Mouse (Mus musculus): Measurements from ENCODE around the gene Gm36028. TPM values are rescaled to one million over a fixed set of nuclear protein-coding genes. Genes with fewer than 3 reads are reported as not detected.

Gene Gm36028
- total RNA-seq (2017) = 0.64 TPM in 1 of 2 replicates, not detected in the other

GRCm38 (mm10) chr16:37861029-37861428, at the start of gene Gm36028:
Gm36028 (minus strand) TSS chr16:37861146.
- no peak for ATAC-seq (replicated peaks; ENCODE audit: low read depth, poor library complexity, severe bottlenecking)

- no peak for ATAC-seq (replicated peaks; ENCODE audit: low read depth, poor library complexity, severe bottlenecking)
These were observed 45.5 kb upstream of the Gm36028 start for GRCm38 (mm10) chr16:37906456-37906855.

- no peak for ATAC-seq (replicated peaks; ENCODE audit: low read depth, poor library complexity, severe bottlenecking)
These were observed 40.4 kb upstream of the Gm36028 start for GRCm38 (mm10) chr16:37901318-37901717.

- ATAC-seq (replicated peaks; ENCODE audit: low read depth, poor library complexity, severe bottlenecking) = no peak
These were observed 38.4 kb upstream of the Gm36028 start for GRCm38 (mm10) chr16:37899357-37899756.

- no peak for ATAC-seq (replicated peaks; ENCODE audit: low read depth, poor library complexity, severe bottlenecking)
These were observed 37.8 kb upstream of the Gm36028 start for GRCm38 (mm10) chr16:37898790-37899189.

- no peak for ATAC-seq (replicated peaks; ENCODE audit: low read depth, poor library complexity, severe bottlenecking)
These were observed 33.0 kb upstream of the Gm36028 start for GRCm38 (mm10) chr16:37893942-37894341.

- no peak for ATAC-seq (replicated peaks; ENCODE audit: low read depth, poor library complexity, severe bottlenecking)
These were observed 32.4 kb upstream of the Gm36028 start for GRCm38 (mm10) chr16:37893381-37893780.

GRCm38 (mm10) chr16:37892667-37893066, 31.7 kb upstream of the Gm36028 start:
- no peak for ATAC-seq (replicated peaks; ENCODE audit: low read depth, poor library complexity, severe bottlenecking)

GRCm38 (mm10) chr16:37888986-37889385, 28.0 kb upstream of the Gm36028 start:
- no peak for ATAC-seq (replicated peaks; ENCODE audit: low read depth, poor library complexity, severe bottlenecking)

- no peak for ATAC-seq (replicated peaks; ENCODE audit: low read depth, poor library complexity, severe bottlenecking)
These were observed 20.2 kb upstream of the Gm36028 start for GRCm38 (mm10) chr16:37881168-37881567.

GRCm38 (mm10) chr16:37879750-37880419, 18.9 kb upstream of the Gm36028 start:
- ATAC-seq (replicated peaks; ENCODE audit: low read depth, poor library complexity, severe bottlenecking) = no peak

GRCm38 (mm10) chr16:37878951-37879505, 18.1 kb upstream of the Gm36028 start:
- 0 out of 2 replicates have a peak, but pooled peaks have one; percentile 30 for ATAC-seq (replicated peaks; ENCODE audit: low read depth, poor library complexity, severe bottlenecking)

- ATAC-seq (replicated peaks; ENCODE audit: low read depth, poor library complexity, severe bottlenecking) = no peak
These were observed 16.5 kb upstream of the Gm36028 start for GRCm38 (mm10) chr16:37877406-37877805.

- 0 out of 2 replicates have a peak, but pooled peaks have one; percentile 29 for ATAC-seq (replicated peaks; ENCODE audit: low read depth, poor library complexity, severe bottlenecking)
These were observed 13.7 kb upstream of the Gm36028 start for GRCm38 (mm10) chr16:37874501-37875235.

- peak; percentile 30; the same call in 1 of the 2 replicates for ATAC-seq (replicated peaks; ENCODE audit: low read depth, poor library complexity, severe bottlenecking)
These were observed 10.3 kb upstream of the Gm36028 start for GRCm38 (mm10) chr16:37871112-37871715.

GRCm38 (mm10) chr16:37869470-37870231, 8.7 kb upstream of the Gm36028 start:
- peak; percentile 38 for ATAC-seq (replicated peaks; ENCODE audit: low read depth, poor library complexity, severe bottlenecking)

- peak; percentile 31 for ATAC-seq (replicated peaks; ENCODE audit: low read depth, poor library complexity, severe bottlenecking)
These were observed 7.8 kb upstream of the Gm36028 start for GRCm38 (mm10) chr16:37868506-37869469.

GRCm38 (mm10) chr16:37867791-37868505, 7.0 kb upstream of the Gm36028 start, which contains the start of gene Lrrc58:
Lrrc58 (plus strand) TSS chr16:37868389.
- peak; percentile 51 for ATAC-seq (replicated peaks; ENCODE audit: low read depth, poor library complexity, severe bottlenecking)
